Comparison of ENCODE assay signal across 7 mouse cellular contexts in the genomic region with DNA sequence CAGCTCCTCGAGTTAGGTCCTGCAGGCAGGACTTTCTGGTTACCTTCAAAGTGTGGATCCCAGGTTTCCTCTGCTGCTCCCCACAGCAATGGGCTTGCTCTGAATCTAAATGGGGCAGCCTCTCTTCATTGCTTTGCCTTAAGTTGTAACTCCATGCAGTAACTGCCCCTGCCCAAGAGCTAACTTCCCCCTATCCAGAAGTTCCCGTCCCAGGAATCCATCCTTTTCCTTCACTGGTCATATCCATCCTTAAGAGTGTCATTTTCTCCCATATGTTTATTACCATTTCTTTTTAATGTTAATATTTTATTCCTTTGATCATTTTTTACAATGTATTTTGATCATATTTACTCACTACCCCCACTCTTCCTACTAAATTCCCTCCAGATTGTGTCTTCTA. TPM values are rescaled to one million over a fixed set of nuclear protein-coding genes. Genes with fewer than 3 reads are reported as not detected.
DNase-seq lines count a peak whose midpoint lies in the region; ATAC-seq and TF ChIP-seq lines count a peak whose summit lies in the region.

A gene (minus strand): TSS at position 101 of the 400 bp plus-strand sequence.

- H3K9ac ChIP-seq in midbrain, postnatal 0 days (replicated peaks; ENCODE audit: low read length, poor library complexity, severe bottlenecking): peak within 1 kb of the TSS; percentile 50; the same call in 1 of the 2 replicates

- WGBS in midbrain, postnatal 0 days: 69% methylated on average over 2 of the region's 2 CpGs

- H3K36me3 ChIP-seq in midbrain, postnatal 0 days (ENCODE audit: insufficient read depth, low read length): no peaks in the 10 kb centered on the region

- peak within 1 kb of the TSS; percentile 95 for H3K4me2 ChIP-seq in midbrain, postnatal 0 days (ENCODE audit: low read depth, low read length, poor library complexity, severe bottlenecking)

- peak within 1 kb of the TSS; percentile 62 for H3K4me3 ChIP-seq in midbrain, postnatal 0 days (ENCODE audit: low read depth, low read length)

- no peaks in the 10 kb centered on the region for H3K9me3 ChIP-seq in midbrain, postnatal 0 days (ENCODE audit: low read length)

- DNase-seq in urinary bladder, adult 2 months (ENCODE audit: low spot score): no peak
- DNase-seq in urinary bladder, adult 18-20 months (ENCODE audit: low spot score in 2 of 2): no peak
- no peak for DNase-seq in heart, adult 8-10 months (ENCODE audit: low spot score)
- no peak for DNase-seq in left cerebral cortex, adult 8-10 months (ENCODE audit: low spot score in 2 of 2)
- DNase-seq in midbrain, postnatal 0 days (ENCODE audit: low spot score): no peak
- no peak for DNase-seq in retina, embryonic 14.5 days (ENCODE audit: low spot score)
- no peak for DNase-seq in urinary bladder, postnatal 25 days (ENCODE audit: low spot score)

- TF ChIP-seq CTCF in midbrain, postnatal 0 days (IDR thresholded peaks at IDR 0.05): no peak

- ATAC-seq in midbrain, postnatal 0 days (ENCODE audit: low FRiP score): no peak

- no peak within 1 kb of the TSS for H3K27ac ChIP-seq in midbrain, postnatal 0 days (ENCODE audit: low read depth, low read length)

- H3K4me1 ChIP-seq in midbrain, postnatal 0 days (ENCODE audit: insufficient read depth, low read length): peaks cover 4% of the 10 kb centered on the region; the same call in 1 of the 2 replicates

- peaks cover 7% of the 10 kb centered on the region; the same call in 1 of the 2 replicates for H3K27me3 ChIP-seq in midbrain, postnatal 0 days (ENCODE audit: insufficient read depth, low read length)

RNA-seq across cellular contexts. Expression of the gene that starts here (rescaled TPM):
- 12.0 and 14.4 TPM in 2 replicates for polyA plus RNA-seq in urinary bladder, adult 2 months (2012; rRNA removed)
- total RNA-seq in heart, adult 8-10 months (2022): 10 to 100 TPM; 14.2 to 25.5 (median 15.2) TPM
- total RNA-seq in left cerebral cortex, adult 8-10 months (2022): 100 to 1,000 TPM; 153 to 197 (median 167) TPM
- total RNA-seq in midbrain, postnatal 0 days (2014; rRNA removed): 5.8 and 6.9 TPM in 2 replicates
- 1.5 and 2.4 TPM in 2 replicates for polyA plus RNA-seq in midbrain, postnatal 0 days (2015; fragmentation: Nextera tagmentation; extraction: Ambion mirVana)

Comparison
In these comparisons a context has a peak if more than half of its experiments do, and no peak if none do; other contexts are left out.
1. RNA of the gene that starts here (total RNA-seq): 153 to 197 TPM in left cerebral cortex, adult 8-10 months; 14.2 to 25.5 TPM in heart, adult 8-10 months and 5.8 to 6.9 TPM in midbrain, postnatal 0 days; every median in the first group is over 4 times any median in the second.